Mouse (Mus musculus) heart, postnatal 0 days (tissue): ENCODE measurements around the gene Tnfsf9. TPM values are rescaled to one million over a fixed set of nuclear protein-coding genes. Genes with fewer than 3 reads are reported as not detected.

Experiments
- ATAC-seq: fragments of 200-750 bp; cut with Nextera tagmentation; 2 replicates; pipeline ENCODE4 v1.8.0; 2017; ENCODE audit warnings: low read depth, moderate number of reproducible peaks, moderate library complexity; ENCODE audit not compliant: insufficient read depth
- DNase-seq: peaks from one replicate; pipeline ENCODE4 v3.0.0-alpha.2; 2016; ENCODE audit warnings: low spot score
- H3K27ac ChIP-seq: fragments of 300-500 bp; sonication (generic); 2 replicates; pipeline ENCODE4 v1.5.1; 2014; ENCODE audit warnings: low read depth, mild to moderate bottlenecking
- H3K27me3 ChIP-seq: fragments of 300-500 bp; sonication (generic); 2 replicates; pipeline ENCODE4 v1.6.1; 2014; ENCODE audit warnings: low read length, mixed read lengths; ENCODE audit not compliant: control insufficient read depth, insufficient read depth
- H3K36me3 ChIP-seq: fragments of 300-500 bp; sonication (generic); replicated peaks from 2 replicates; pipeline ENCODE4 v1.6.1; 2014; ENCODE audit warnings: low read length, mixed read lengths; ENCODE audit not compliant: control insufficient read depth, insufficient read depth
- H3K4me1 ChIP-seq: fragments of 300-500 bp; sonication (generic); 2 replicates; pipeline ENCODE4 v1.6.1; 2014; ENCODE audit warnings: antibody characterized with exemption; ENCODE audit not compliant: control insufficient read depth, insufficient read depth
- H3K4me2 ChIP-seq: fragments of 300-500 bp; sonication (generic); 2 replicates; pipeline ENCODE4 v1.6.1; 2014; ENCODE audit warnings: low read depth, mild to moderate bottlenecking, low read length, moderate library complexity
- H3K4me3 ChIP-seq: fragments of 300-500 bp; sonication (generic); 2 replicates; pipeline ENCODE4 v1.5.1; 2014; ENCODE audit warnings: low read depth, low read length
- H3K9ac ChIP-seq: fragments of 300-500 bp; sonication (generic); replicated peaks from 2 replicates; pipeline ENCODE4 v1.6.1; 2014; ENCODE audit warnings: low read depth, low read length, mixed read lengths
- H3K9me3 ChIP-seq: fragments of 300-500 bp; sonication (generic); replicated peaks from 2 replicates; pipeline ENCODE4 v1.6.1; 2016; ENCODE audit warnings: low read length; ENCODE audit not compliant: control insufficient read depth
- CTCF ChIP-seq: IDR thresholded peaks from 2 replicates; pipeline ENCODE4 v1.5.1; 2016; ENCODE audit warnings: antibody characterized with exemption, control low read depth, low read depth
- EP300 ChIP-seq: IDR thresholded peaks from 2 replicates; pipeline ENCODE4 v1.6.1; 2016; ENCODE audit warnings: antibody characterized with exemption, low read depth
- WGBS: fragments of 180-500 bp; shearing (Covaris S2); extraction: QIAGEN DNeasy Blood & Tissue Kit; methylation state at CpG from one replicate; pipeline ENCODE4 v1.1.7; 2014; 5-methylcytosine and 5-hydroxymethylcytosine counted together
- polyA plus RNA-seq: library from polyadenylated mRNA; unstranded; fragments of >200 nt; fragmentation: Nextera tagmentation; extraction: Ambion mirVana; gene quantifications from 2 replicates; pipeline ENCODE4 v1.2.1, GENCODE M21; 2015
- total RNA-seq: library from RNA; depleted of rRNA; stranded (reverse); fragments of >200 nt; gene quantifications from 2 replicates; pipeline ENCODE4 v1.2.3, GENCODE M21; 2014; ENCODE audit warnings: low replicate concordance; rRNA removed

Gene Tnfsf9
- total RNA-seq (0.27 and 0.84 TPM in 2 replicates), polyA plus RNA-seq (0.93 and 1.1 TPM in 2 replicates)

DNA sequence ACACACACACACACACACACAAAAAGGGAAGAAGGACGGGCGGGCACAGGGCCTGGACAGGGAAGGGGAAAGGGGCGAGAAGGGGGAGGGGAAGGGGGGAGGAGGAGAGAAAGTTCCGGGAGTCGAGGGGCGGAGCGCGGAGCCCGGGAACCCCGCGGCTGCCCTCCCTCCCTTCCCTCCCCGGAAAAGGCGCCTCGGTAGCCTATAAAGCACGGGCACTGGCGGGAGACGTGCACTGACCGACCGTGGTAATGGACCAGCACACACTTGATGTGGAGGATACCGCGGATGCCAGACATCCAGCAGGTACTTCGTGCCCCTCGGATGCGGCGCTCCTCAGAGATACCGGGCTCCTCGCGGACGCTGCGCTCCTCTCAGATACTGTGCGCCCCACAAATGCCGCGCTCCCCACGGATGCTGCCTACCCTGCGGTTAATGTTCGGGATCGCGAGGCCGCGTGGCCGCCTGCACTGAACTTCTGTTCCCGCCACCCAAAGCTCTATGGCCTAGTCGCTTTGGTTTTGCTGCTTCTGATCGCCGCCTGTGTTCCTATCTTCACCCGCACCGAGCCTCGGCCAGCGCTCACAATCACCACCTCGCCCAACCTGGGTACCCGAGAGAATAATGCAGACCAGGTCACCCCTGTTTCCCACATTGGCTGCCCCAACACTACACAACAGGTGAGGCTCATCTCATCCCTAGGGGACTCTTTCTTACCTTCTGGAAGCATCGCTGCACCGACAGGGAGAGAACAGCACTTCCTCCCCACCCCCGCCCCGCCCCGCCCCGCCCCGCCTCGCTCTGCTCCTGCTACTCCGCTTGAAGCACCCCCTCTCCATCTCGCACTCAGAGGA is at the start of gene Tnfsf9:
Tnfsf9 (plus strand) TSS at position 145 of the 854 bp plus-strand sequence.
- under 1% methylated on average over 57 of the region's 61 CpGs for WGBS
- peak; percentile 43 for ATAC-seq

GRCm38 (mm10) chr17:57056246-57056645 is 48.9 kb upstream of the Tnfsf9 start:
- peaks cover 5% of the 10 kb centered on the region for H3K27me3 ChIP-seq
- TF ChIP-seq EP300, result no peak
- TF ChIP-seq CTCF, result no peak
- no peak overlapping the region for H3K4me2 ChIP-seq
- DNase-seq (no peak), ATAC-seq (no peak)
- peaks cover 9% of the 10 kb centered on the region for H3K4me1 ChIP-seq
- no peak overlapping the region for H3K9ac ChIP-seq
- no peak overlapping the region for H3K27ac ChIP-seq
- no peaks in the 10 kb centered on the region for H3K9me3 ChIP-seq
- peaks cover 27% of the 10 kb centered on the region for H3K36me3 ChIP-seq
- H3K4me3 ChIP-seq, result no peak overlapping the region
- 78% methylated on average over 3 of the region's 3 CpGs for WGBS

More for the DNA sequence above, at the start of gene Tnfsf9:
- Histone ChIP-seq H3K9me3 (no peaks in the 10 kb centered on the region), H3K9ac (peak within 1 kb of the TSS; percentile 52), H3K4me1 (peaks cover 17% of the 10 kb centered on the region; the same call in 1 of the 2 replicates), H3K36me3 (no peaks in the 10 kb centered on the region), H3K4me2 (peak within 1 kb of the TSS; percentile 92), H3K27me3 (0 out of 2 replicates have a peak, but pooled peaks cover 4% of the 10 kb centered on the region), H3K27ac (no peak within 1 kb of the TSS), H3K4me3 (peak within 1 kb of the TSS; percentile 60)
- no peak for DNase-seq
- no peak for TF ChIP-seq EP300
- TF ChIP-seq CTCF, result no peak

- peaks cover 29% of the 10 kb centered on the region for H3K27me3 ChIP-seq
- DNase-seq (peak; percentile 18), ATAC-seq (peak; percentile 16; the same call in 1 of the 2 replicates)
- WGBS, result 2% methylated on average over 19 of the region's 22 CpGs
- H3K4me3 ChIP-seq, result peak within 1 kb of the TSS; percentile 80
- TF ChIP-seq CTCF, result no peak
- no peak for TF ChIP-seq EP300
- peaks cover 18% of the 10 kb centered on the region for H3K4me1 ChIP-seq
- peaks cover 8% of the 10 kb centered on the region for H3K36me3 ChIP-seq
- peak within 1 kb of the TSS; percentile 87 for H3K27ac ChIP-seq
- peak within 1 kb of the TSS; percentile 87 for H3K4me2 ChIP-seq
- H3K9ac ChIP-seq, result peak within 1 kb of the TSS; percentile 75
- H3K9me3 ChIP-seq, result no peaks in the 10 kb centered on the region
Observed at GRCm38 (mm10) chr17:57058891-57059485, 46.1 kb upstream of the Tnfsf9 start, which contains the start of gene Crb3. Gene Crb3 (plus strand): TSS chr17:57059105.

GRCm38 (mm10) chr17:57059486-57059977 is 45.6 kb upstream of the Tnfsf9 start, which contains the start of gene Slc25a23:
Gene Slc25a23 (minus strand): TSS chr17:57059863.
- peak within 1 kb of the TSS; percentile 75 for H3K9ac ChIP-seq
- TF ChIP-seq CTCF (no peak), EP300 (no peak)
- ATAC-seq (peak; percentile 71), DNase-seq (peak; percentile 73)
- H3K36me3 ChIP-seq, result peaks cover 2% of the 10 kb centered on the region
- under 1% methylated on average over 32 of the region's 45 CpGs for WGBS
- peak within 1 kb of the TSS; percentile 87 for H3K4me2 ChIP-seq
- peak within 1 kb of the TSS; percentile 80 for H3K4me3 ChIP-seq
- H3K27ac ChIP-seq, result peak within 1 kb of the TSS; percentile 87
- peaks cover 18% of the 10 kb centered on the region for H3K4me1 ChIP-seq
- H3K9me3 ChIP-seq, result no peaks in the 10 kb centered on the region
- peaks cover 29% of the 10 kb centered on the region for H3K27me3 ChIP-seq

DNA sequence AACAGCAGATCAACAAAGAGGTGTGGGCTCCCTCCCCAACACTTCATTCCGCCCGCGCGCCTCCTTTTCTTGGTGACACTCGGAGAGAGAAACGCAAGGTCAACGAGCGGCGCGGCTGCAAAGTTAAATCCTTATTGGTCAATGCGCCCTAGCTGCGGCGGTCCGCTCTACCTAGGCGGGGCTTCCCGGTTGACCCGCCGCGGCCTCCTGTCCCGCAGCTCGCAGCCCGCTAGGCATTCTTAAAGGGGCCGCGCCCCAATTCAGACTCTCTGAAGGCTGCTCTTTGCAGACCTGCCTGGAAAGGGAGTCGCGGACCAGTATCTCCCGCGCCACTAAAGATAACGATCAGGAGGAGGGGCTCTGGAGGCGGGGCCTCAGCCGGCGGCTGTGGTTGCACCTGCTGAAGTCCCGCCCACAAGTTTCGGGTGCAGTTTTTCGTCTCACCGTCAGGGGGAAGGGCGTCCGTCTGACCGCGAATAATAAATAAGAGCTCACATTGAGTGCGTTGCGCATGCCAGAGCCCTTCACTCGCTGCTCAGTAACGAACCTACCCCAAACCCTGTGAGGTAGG is 44.8 kb upstream of the Tnfsf9 start:
- Histone ChIP-seq H3K36me3 (no peaks in the 10 kb centered on the region; the same call in none of the 2 replicates), H3K4me3 (peak overlapping the region; percentile 80), H3K4me2 (peak overlapping the region; percentile 87), H3K9me3 (no peaks in the 10 kb centered on the region), H3K9ac (peak overlapping the region; percentile 75; the same call in 1 of the 2 replicates), H3K27ac (peak overlapping the region; percentile 87), H3K27me3 (peaks cover 29% of the 10 kb centered on the region), H3K4me1 (peaks cover 18% of the 10 kb centered on the region)
- TF ChIP-seq EP300 (no peak), CTCF (peak; percentile 61)
- under 1% methylated on average over 44 of the region's 44 CpGs for WGBS
- DNase-seq (peak; percentile 96), ATAC-seq (peak; percentile 92)
